Mouse (Mus musculus) urinary bladder, adult 18-20 months (tissue): Measurements from ENCODE around the gene Bak1.
"Not testable (repeated sequence)": the region's sequence is repeated elsewhere in the genome, so short reads cannot be mapped to it uniquely, and the experiment has no call there.

ENCODE experiments used
- DNase-seq, 2 experiments: peaks; one replicate each; pipeline ENCODE4 v3.0.0; 2022; ENCODE audit warnings: low spot score in 2 of 2, mixed read lengths in 2 of 2

The Bak1 gene

DNA sequence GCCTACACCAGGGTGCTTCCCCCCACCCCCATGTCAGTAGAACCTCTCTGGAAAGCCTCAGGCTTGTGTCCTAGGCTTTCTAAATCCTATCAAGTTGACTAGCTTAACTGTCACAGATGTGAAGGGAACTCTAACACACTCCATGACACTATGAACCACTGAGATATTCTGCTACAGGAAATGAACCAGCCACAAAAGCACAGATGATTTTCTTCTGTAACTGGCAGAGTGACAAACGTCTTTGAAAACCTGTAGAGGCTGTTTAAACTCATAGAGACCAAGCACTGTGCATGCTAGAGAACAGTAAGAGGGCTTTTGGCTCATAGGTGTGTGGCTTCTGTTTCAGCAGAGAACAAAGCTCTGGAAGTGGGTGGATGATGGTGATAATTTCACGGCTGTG, 47.8 kb downstream of the Bak1 start:
- DNase-seq, result no peak

DNA sequence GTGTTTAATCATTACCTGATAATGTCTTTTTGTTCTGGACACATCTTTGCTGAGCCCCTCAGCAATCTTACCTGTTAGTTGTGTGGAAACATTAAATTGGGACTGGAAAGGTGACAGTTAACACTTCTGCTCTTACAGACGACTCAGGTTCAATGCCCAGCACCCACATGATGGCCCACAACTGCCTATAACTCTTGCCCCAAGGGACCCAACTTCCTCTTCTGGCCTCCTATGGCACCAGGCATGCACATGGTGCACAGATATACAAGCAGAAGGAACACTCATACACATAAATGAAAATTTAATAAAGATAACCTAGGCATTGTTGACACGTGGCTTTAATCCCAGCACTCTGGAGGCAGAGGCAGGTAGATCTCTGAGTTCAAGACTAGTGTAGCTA, 49.4 kb downstream of the Bak1 start:
- no peak for DNase-seq

DNA sequence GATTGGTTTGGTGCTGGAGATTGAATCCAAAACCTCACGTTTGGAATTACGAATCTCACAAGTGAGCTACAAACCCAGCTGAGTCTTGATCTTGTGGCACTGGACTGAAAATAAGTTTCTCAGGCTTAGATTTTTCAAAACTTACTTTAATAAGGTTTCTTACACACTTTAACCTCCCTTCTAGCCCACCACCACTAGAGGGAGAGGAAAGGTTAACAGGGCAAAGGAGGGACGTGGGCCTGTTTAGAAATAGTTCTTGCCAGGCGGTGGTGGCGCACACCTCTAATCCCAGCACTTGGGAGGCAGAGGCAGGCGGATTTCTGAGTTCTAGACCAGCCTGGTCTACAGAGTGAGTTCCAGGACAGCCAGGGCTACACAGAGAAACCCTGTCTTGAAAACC, 51.5 kb downstream of the Bak1 start:
- not testable (repeated sequence) for DNase-seq

DNA sequence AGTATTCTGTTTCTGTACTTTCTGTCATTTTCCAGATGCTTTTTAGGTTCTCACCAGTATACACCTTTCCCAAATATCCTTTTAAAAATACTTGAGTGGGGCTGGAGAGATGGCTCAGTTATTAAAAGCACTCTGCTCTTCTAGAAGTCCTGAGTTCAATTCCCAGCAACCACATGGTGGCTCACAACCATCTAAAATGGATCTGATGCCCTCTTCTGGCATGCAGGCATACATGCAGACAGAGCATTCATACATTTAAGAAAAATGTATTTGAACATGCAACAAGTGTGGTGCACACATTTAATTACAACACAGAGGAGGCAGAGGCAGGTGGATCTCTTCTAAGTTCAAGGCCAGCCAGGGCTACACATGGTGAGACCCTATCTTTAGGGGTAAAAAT, 53.4 kb downstream of the Bak1 start:
- DNase-seq, result no peak

DNA sequence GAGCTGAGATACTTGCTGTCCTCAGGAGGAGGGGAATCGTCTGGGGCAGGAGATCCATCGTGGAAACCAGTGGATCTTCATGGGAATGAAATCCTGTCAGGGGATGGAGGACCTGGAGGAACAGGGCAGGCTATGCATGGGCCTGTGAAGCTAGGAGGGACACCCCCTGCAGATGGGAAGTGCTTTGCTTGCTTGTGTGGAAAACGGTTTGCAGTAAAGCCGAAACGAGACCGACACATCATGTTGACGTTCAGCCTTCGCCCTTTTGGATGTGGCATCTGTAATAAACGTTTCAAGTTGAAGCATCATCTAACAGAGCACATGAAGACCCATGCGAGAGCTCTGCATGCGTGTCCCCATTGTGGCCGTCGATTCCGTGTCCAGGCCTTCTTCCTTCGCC, 54.3 kb downstream of the Bak1 start:
- no peak for DNase-seq

DNA sequence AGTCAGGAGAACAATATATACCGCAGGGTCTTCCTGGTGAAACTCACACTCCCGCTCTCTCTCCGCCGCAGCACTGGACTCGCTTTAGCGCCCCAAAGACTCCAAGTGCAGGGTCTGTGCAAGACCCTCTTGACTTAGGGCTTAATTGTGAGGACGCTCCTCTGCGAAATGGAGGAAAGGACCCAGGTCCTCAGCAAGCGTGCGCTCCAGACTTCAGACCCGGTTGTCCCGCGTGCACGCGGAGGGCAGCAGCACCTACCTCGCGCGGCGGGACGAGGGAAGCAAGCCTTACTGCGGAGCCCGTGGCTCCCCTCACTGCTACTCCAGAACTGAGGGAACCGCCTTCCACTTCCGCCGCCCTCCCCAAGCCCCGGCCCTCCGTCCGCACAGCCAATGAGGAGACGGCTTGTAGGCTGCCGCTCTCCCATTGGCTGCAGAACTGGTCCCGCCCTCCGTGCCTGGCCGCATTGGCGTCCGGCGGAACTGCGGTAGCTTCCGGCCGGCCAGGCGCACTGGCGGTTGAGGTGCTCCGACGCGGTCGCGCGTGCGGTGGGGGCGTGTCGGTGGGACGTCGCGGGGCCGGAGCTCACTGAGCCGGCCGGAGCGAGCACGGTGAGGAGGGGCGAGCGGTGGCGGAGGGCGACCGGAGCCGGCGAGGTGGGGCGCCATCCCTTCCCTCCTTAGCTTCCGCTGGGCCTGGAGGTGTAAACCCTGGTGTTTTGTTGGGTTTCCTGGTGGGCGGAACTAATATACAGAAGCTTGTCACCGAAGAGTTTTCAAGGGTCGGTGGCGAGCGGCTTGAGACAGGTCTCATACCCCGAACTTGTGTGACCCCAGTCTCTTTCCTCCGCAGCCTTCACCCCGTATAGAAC, 55.9 kb downstream of the Bak1 start, which contains the start of gene Zbtb9:
Zbtb9 (plus strand) TSS at position 465 of the 872 bp plus-strand sequence.
- peak; percentile 89 to 96 for DNase-seq

DNA sequence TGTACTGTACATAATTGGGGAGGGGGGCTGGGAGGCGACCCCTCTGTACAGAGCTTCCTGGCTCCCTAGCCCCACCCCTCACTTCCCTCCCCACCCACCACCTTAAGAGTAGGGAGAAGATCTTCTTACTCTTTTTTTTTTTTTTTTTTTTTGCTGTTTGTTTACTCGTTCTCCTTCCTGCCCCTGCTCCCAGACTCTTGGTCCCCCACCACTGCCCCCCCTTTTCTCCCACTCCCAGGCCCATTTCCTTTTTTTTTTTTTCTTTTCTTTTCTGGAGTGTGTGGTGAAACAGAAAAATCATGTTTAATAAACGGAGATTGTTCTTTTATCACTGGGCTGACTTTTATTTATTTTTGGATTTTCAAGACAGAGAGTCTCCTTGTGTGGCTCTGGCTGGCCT, 56.7 kb downstream of the Bak1 start:
- no peak for DNase-seq

DNA sequence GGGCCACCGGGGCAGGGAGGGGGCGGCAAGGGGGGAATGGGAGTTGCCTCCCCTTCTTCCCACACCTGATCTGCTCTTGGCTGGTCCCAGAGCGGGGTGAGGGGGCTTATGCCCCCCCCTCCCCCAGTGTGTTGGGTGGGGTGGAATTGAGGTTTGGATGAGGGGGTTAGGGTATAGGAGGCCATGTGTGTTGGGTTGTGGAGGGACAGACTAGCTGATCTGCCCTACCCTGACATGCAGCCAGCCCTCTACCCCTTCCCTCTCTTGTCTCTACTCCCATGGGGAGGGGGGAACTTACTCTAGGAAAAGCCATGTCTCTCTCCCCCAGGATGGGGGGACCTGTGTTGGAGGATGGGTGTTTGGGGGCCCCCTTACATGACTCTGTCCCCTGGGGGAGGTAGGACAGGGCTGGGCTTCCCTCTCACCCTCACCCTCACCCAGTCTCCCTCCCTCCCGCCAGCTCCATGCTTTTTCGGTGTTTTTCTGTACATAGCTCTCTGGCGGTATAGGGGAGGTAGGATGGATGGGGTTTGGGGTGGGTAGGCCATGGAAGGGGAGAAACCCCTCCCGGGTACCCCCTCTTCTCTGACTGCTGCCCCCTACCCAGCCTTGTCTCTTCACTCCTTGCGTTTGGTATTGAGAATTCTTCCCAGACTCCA, 57.4 kb downstream of the Bak1 start:
- DNase-seq, result no peak

DNA sequence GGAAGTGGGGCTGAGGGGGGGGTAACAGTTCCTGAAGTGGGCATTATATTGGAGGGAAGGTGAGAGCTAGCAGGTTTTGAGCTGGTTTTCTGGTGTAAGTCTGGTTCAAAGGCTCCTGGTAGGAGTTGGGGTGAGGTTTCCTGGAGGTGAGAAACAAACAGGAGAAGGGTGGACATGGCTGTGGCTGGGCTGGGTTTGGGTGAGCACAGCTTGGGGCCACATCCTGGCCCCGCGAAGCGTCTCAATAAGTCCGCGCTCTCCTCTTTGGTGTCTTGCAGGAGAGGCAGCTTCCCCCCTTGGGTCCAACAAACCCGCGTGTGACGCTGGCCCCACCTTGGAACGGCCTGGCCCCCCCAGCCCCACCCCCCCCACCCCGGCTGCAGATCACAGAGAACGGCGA, 58.6 kb downstream of the Bak1 start:
- DNase-seq, result no peak
